Mouse (Mus musculus) hindbrain, postnatal 0 days (tissue): ENCODE measurements around the gene Psma6. TPM values are rescaled to one million over a fixed set of nuclear protein-coding genes. Genes with fewer than 3 reads are reported as not detected.

Experiments
- ATAC-seq: fragments of 200-750 bp; cut with Nextera tagmentation; 2 replicates; pipeline ENCODE4 v1.8.0; 2017; ENCODE audit warnings: mild to moderate bottlenecking, moderate TSS enrichment, moderate library complexity
- DNase-seq: peaks from one replicate; pipeline ENCODE4 v3.0.0-alpha.2; 2015; ENCODE audit warnings: low spot score
- H3K27ac ChIP-seq: fragments of 300-500 bp; sonication (generic); 2 replicates; pipeline ENCODE4 v1.5.1; 2014; ENCODE audit warnings: mild to moderate bottlenecking
- H3K27me3 ChIP-seq: fragments of 300-500 bp; sonication (generic); 2 replicates; pipeline ENCODE4 v1.6.1; 2014; ENCODE audit warnings: low read length, mixed read lengths; ENCODE audit not compliant: insufficient read depth
- H3K36me3 ChIP-seq: fragments of 300-500 bp; sonication (generic); 2 replicates; pipeline ENCODE4 v1.6.1; 2014; ENCODE audit warnings: low read length, mixed read lengths; ENCODE audit not compliant: insufficient read depth
- H3K4me1 ChIP-seq: fragments of 300-500 bp; sonication (generic); 2 replicates; pipeline ENCODE4 v1.6.1; 2014; ENCODE audit warnings: antibody characterized with exemption, low read length, mixed read lengths; ENCODE audit not compliant: insufficient read depth
- H3K4me2 ChIP-seq: fragments of 300-500 bp; sonication (generic); 2 replicates; pipeline ENCODE4 v1.6.1; 2014; ENCODE audit warnings: low read depth, mild to moderate bottlenecking, low read length, moderate library complexity, mixed read lengths
- H3K4me3 ChIP-seq: fragments of 300-500 bp; sonication (generic); 2 replicates; pipeline ENCODE4 v1.5.1; 2014; ENCODE audit warnings: low read length
- H3K9ac ChIP-seq: fragments of 300-500 bp; sonication (generic); replicated peaks from 2 replicates; pipeline ENCODE4 v1.6.1; 2014; ENCODE audit warnings: mild to moderate bottlenecking, low read length, moderate library complexity, mixed read lengths
- H3K9me3 ChIP-seq: fragments of 300-500 bp; sonication (generic); 2 replicates; pipeline ENCODE4 v1.6.1; 2016; ENCODE audit warnings: low read length, mixed read lengths
- CTCF ChIP-seq: IDR thresholded peaks from 2 replicates; pipeline ENCODE4 v1.5.1; 2016; ENCODE audit warnings: antibody characterized with exemption, control low read depth, low read depth
- WGBS: fragments of 180-500 bp; shearing (Covaris S2); extraction: QIAGEN DNeasy Blood & Tissue Kit; methylation state at CpG from one replicate; pipeline ENCODE4 v1.1.7; 2014; 5-methylcytosine and 5-hydroxymethylcytosine counted together
- polyA plus RNA-seq: library from polyadenylated mRNA; unstranded; fragments of >200 nt; fragmentation: Nextera tagmentation; extraction: Ambion mirVana; gene quantifications from 2 replicates; pipeline ENCODE4 v1.2.1, GENCODE M21; 2015
- total RNA-seq: library from RNA; depleted of rRNA; stranded (reverse); fragments of >200 nt; gene quantifications from 2 replicates; pipeline ENCODE4 v1.2.3, GENCODE M21; 2014

Psma6 gene
- total and polyA plus RNA-seq, 2 experiments from 2014 or later, result 91.7 to 446 TPM

DNA sequence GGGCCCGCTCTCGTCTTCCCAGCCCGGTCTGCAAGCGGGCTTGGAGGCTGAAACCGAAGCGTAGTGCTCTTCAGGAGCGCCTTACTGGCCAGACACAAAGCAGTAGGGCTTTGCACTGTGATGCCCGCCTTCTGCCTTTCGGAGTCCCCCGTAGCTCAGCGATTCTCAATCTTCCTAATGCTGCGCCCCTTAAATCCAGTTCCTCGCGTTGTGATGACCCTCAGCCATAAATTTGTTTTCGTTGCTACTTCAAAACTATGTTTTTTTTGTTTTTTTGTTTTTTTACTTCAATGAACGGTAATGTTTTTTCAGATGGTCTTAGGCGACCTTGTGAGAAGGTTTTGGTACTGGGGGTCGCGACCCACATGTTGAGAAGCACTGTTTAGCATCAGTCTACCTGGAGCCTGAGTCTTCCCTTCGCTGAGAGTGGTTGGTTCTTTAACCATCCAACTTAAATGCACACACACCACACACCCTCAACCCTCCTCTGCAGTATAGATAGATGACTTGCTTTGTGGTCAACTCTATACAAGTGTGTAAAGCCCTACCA lies 15.2 kb downstream of the Psma6 start:
- Histone ChIP-seq H3K9me3 (no peaks in the 10 kb centered on the region), H3K36me3 (no peaks in the 10 kb centered on the region), H3K27me3 (no peaks in the 10 kb centered on the region), H3K4me1 (peaks cover 14% of the 10 kb centered on the region), H3K9ac (peak overlapping the region; percentile 69), H3K27ac (peak overlapping the region; percentile 90), H3K4me2 (peak overlapping the region; percentile 94), H3K4me3 (peak overlapping the region; percentile 82)
- DNase-seq (no peak), ATAC-seq (no peak; the same call in 1 of the 2 replicates)
- WGBS, result 2% methylated on average over 20 of the region's 20 CpGs
- TF ChIP-seq CTCF, result no peak

DNA sequence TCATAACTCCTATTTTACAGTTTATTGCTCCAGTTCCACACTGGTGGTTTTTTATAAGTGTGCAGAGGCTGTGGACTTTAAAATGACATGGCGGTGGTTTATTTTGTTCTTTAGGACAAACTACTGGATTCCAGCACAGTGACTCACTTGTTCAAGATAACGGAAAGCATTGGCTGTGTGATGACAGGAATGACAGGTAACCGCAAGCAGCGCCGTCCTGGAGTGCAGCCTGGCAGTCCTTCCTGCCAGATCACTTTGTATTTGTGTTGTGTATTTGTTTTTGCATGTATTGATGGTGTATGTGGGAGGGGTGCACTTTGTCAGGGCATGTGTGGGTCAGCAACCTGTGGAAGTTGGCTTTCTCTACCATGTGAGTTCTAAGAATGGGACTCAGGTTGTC lies 23.9 kb downstream of the Psma6 start:
- WGBS, result 90% methylated on average over 5 of the region's 5 CpGs
- no peaks in the 10 kb centered on the region for H3K4me1 ChIP-seq
- DNase-seq (no peak), ATAC-seq (no peak)
- no peak overlapping the region for H3K27ac ChIP-seq
- TF ChIP-seq CTCF, result no peak
- H3K27me3 ChIP-seq, result no peaks in the 10 kb centered on the region
- H3K36me3 ChIP-seq, result peaks cover 23% of the 10 kb centered on the region
- H3K9ac ChIP-seq, result no peak overlapping the region
- H3K4me3 ChIP-seq, result no peak overlapping the region
- no peaks in the 10 kb centered on the region for H3K9me3 ChIP-seq
- H3K4me2 ChIP-seq, result no peak overlapping the region

DNA sequence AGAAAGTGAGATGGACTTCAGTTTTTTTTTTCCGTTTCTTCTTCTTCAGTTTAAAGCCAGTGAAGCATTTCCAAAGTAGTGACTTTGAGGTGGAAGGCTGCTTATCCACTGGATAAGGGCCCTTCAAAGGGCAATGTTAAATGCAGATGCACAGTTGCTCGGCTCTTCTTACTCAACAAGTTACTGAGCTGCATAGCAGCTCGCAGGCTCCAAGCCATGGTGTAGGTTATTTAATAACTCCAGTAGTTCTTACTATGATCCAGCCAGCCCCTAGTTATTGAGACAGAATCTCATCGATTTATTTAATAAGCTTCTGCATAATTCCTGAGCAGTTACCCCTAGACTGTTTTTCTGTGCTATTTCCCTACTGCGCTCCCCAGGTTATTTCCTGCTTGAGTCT lies 31.2 kb downstream of the Psma6 start:
- Histone ChIP-seq H3K4me3 (no peak overlapping the region), H3K4me1 (no peaks in the 10 kb centered on the region), H3K27ac (no peak overlapping the region), H3K4me2 (no peak overlapping the region), H3K9ac (no peak overlapping the region), H3K27me3 (no peaks in the 10 kb centered on the region), H3K9me3 (no peaks in the 10 kb centered on the region), H3K36me3 (peaks cover 56% of the 10 kb centered on the region)
- DNase-seq, result no peak
- TF ChIP-seq CTCF, result no peak
- no peak for ATAC-seq
- 95% methylated on average over 5 of the region's 5 CpGs for WGBS

GRCm38 (mm10) chr12:55415762-55416161 lies 31.7 kb downstream of the Psma6 start:
- no peak overlapping the region for H3K27ac ChIP-seq
- DNase-seq (no peak), ATAC-seq (no peak)
- no peaks in the 10 kb centered on the region for H3K27me3 ChIP-seq
- no peaks in the 10 kb centered on the region for H3K4me1 ChIP-seq
- no peaks in the 10 kb centered on the region for H3K9me3 ChIP-seq
- 69% methylated on average over 1 of the region's 1 CpGs for WGBS
- H3K9ac ChIP-seq, result no peak overlapping the region
- no peak overlapping the region for H3K4me3 ChIP-seq
- peaks cover 60% of the 10 kb centered on the region for H3K36me3 ChIP-seq
- TF ChIP-seq CTCF, result no peak
- no peak overlapping the region for H3K4me2 ChIP-seq

GRCm38 (mm10) chr12:55420220-55420619 lies 36.2 kb downstream of the Psma6 start:
- Histone ChIP-seq H3K4me2 (no peak overlapping the region), H3K27ac (no peak overlapping the region), H3K4me1 (no peaks in the 10 kb centered on the region), H3K4me3 (no peak overlapping the region), H3K36me3 (peaks cover 34% of the 10 kb centered on the region; the same call in 1 of the 2 replicates), H3K27me3 (no peaks in the 10 kb centered on the region), H3K9me3 (no peaks in the 10 kb centered on the region), H3K9ac (no peak overlapping the region)
- DNase-seq (no peak), ATAC-seq (no peak)
- WGBS, result 94% methylated on average over 24 of the region's 24 CpGs
- TF ChIP-seq CTCF, result no peak

DNA sequence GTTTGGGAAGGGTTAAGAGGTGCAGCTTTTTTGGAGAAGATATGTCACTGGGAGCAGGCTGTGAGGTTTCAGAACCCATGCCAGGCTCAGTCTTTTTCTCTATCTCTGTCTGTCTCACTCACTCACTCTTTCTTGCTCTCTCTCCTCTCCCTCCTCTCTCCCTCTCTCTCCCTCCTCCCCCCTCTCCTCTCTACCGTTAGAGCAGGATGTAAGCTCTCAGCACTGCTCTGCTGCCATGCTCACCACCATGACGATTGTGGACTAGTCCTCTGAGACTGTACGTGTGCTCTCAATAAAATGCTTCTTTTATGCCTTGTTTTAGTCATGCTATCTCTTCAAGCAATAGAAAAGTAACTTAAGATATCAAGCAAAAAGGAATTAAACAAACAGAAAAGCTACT lies 38.0 kb downstream of the Psma6 start:
- peaks cover 23% of the 10 kb centered on the region; the same call in 1 of the 2 replicates for H3K36me3 ChIP-seq
- H3K4me2 ChIP-seq, result no peak overlapping the region
- DNase-seq (no peak), ATAC-seq (no peak)
- H3K9ac ChIP-seq, result no peak overlapping the region
- no peak for TF ChIP-seq CTCF
- H3K4me3 ChIP-seq, result no peak overlapping the region
- no peaks in the 10 kb centered on the region for H3K27me3 ChIP-seq
- H3K27ac ChIP-seq, result no peak overlapping the region
- WGBS, result 29% methylated on average over 3 of the region's 3 CpGs
- no peaks in the 10 kb centered on the region for H3K4me1 ChIP-seq
- no peaks in the 10 kb centered on the region for H3K9me3 ChIP-seq

DNA sequence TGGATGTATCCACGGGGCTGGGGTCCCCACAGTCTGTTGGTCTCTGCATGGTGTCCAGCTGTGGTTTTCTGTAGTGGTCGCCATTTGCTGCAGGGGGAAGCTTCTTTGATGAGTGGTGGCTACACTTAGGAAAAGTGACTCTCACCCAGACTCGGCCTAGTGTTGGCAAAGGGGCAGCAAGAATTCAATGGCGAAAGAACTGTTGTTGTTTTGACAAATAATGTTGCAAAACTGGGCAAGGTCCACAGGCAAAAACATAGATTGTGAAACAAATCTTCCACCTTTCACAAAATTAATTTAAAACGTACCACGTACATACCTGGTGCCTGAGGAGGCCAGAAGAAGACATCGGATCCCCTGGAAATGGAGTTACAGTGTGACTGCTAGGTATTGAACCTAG lies 42.3 kb downstream of the Psma6 start:
- Histone ChIP-seq H3K9ac (no peak overlapping the region), H3K9me3 (no peaks in the 10 kb centered on the region), H3K27ac (no peak overlapping the region), H3K4me2 (no peak overlapping the region), H3K27me3 (no peaks in the 10 kb centered on the region), H3K4me3 (no peak overlapping the region), H3K36me3 (no peaks in the 10 kb centered on the region), H3K4me1 (no peaks in the 10 kb centered on the region)
- ATAC-seq, result no peak
- DNase-seq, result no peak
- WGBS, result 86% methylated on average over 7 of the region's 7 CpGs
- no peak for TF ChIP-seq CTCF
